Mouse (Mus musculus): ENCODE results near the gene Cfap44.

- no peak for TF ChIP-seq CTCF (IDR thresholded peaks at IDR 0.05; ENCODE audit: low read depth, low read length)
- no peak for TF ChIP-seq POLR2A (IDR thresholded peaks at IDR 0.05; ENCODE audit: borderline replicate concordance, low read depth, low read length)
Measured at GRCm38 (mm10) chr16:44486612-44487011, 92.0 kb downstream of the Cfap44 start.
